Mouse (Mus musculus): Measurements from ENCODE around the gene Kcnk1. TPM values are rescaled to one million over a fixed set of nuclear protein-coding genes. Genes with fewer than 3 reads are reported as not detected.

The Kcnk1 gene
- polyA plus RNA-seq, 1 experiment: 2.0 TPM

GRCm38 (mm10) chr8:126068136-126068535 is 73.2 kb downstream of the Kcnk1 start:
- TF ChIP-seq CTCF (IDR thresholded peaks at IDR 0.05; ENCODE audit: borderline replicate concordance, insufficient read depth, low read length) (no peak), POLR2A (IDR thresholded peaks at IDR 0.05; ENCODE audit: low read depth, low read length) (no peak)

GRCm38 (mm10) chr8:126072678-126073077 is 77.7 kb downstream of the Kcnk1 start:
- Histone ChIP-seq H3K4me3 (ENCODE audit: insufficient read depth, low read length) (no peak overlapping the region), H3K4me1 (ENCODE audit: control insufficient read depth, insufficient read depth, low read length) (no peaks in the 10 kb centered on the region), H3K27ac (ENCODE audit: insufficient read depth, low read length) (no peak overlapping the region)
- TF ChIP-seq POLR2A (IDR thresholded peaks at IDR 0.05; ENCODE audit: low read depth, low read length): no peak
- TF ChIP-seq CTCF (IDR thresholded peaks at IDR 0.05; ENCODE audit: borderline replicate concordance, insufficient read depth, low read length): no peak

More at GRCm38 (mm10) chr8:126068136-126068535, 73.2 kb downstream of the Kcnk1 start:
- H3K4me3 ChIP-seq (ENCODE audit: insufficient read depth, low read length): no peak overlapping the region
- H3K27ac ChIP-seq (ENCODE audit: insufficient read depth, low read length): no peak overlapping the region
- no peaks in the 10 kb centered on the region for H3K4me1 ChIP-seq (ENCODE audit: control insufficient read depth, insufficient read depth, low read length)

GRCm38 (mm10) chr8:126073141-126073740 is 78.3 kb downstream of the Kcnk1 start:
- H3K4me3 ChIP-seq (ENCODE audit: insufficient read depth, low read length): no peak overlapping the region
- no peak overlapping the region for H3K27ac ChIP-seq (ENCODE audit: insufficient read depth, low read length)
- H3K4me1 ChIP-seq (ENCODE audit: control insufficient read depth, insufficient read depth, low read length): no peaks in the 10 kb centered on the region
- TF ChIP-seq POLR2A (IDR thresholded peaks at IDR 0.05; ENCODE audit: low read depth, low read length) (no peak), CTCF (IDR thresholded peaks at IDR 0.05; ENCODE audit: borderline replicate concordance, insufficient read depth, low read length) (no peak)

GRCm38 (mm10) chr8:126074111-126074510 is 79.1 kb downstream of the Kcnk1 start:
- no peak overlapping the region for H3K27ac ChIP-seq (ENCODE audit: insufficient read depth, low read length)
- H3K4me3 ChIP-seq (ENCODE audit: insufficient read depth, low read length): no peak overlapping the region
- no peak for TF ChIP-seq POLR2A (IDR thresholded peaks at IDR 0.05; ENCODE audit: low read depth, low read length)
- no peak for TF ChIP-seq CTCF (IDR thresholded peaks at IDR 0.05; ENCODE audit: borderline replicate concordance, insufficient read depth, low read length)
- H3K4me1 ChIP-seq (ENCODE audit: control insufficient read depth, insufficient read depth, low read length): no peaks in the 10 kb centered on the region

- Histone ChIP-seq H3K4me1 (ENCODE audit: control insufficient read depth, insufficient read depth, low read length) (no peaks in the 10 kb centered on the region), H3K27ac (ENCODE audit: insufficient read depth, low read length) (no peak overlapping the region), H3K4me3 (ENCODE audit: insufficient read depth, low read length) (no peak overlapping the region)
- TF ChIP-seq POLR2A (IDR thresholded peaks at IDR 0.05; ENCODE audit: low read depth, low read length) (no peak), CTCF (IDR thresholded peaks at IDR 0.05; ENCODE audit: borderline replicate concordance, insufficient read depth, low read length) (peak; percentile 88)
Observed at GRCm38 (mm10) chr8:126075400-126075799, 80.4 kb downstream of the Kcnk1 start.

Other genes starting within 250 kb of the Kcnk1 start
- not detected in 2 replicates for gene Pcnx2, start 96.9 kb upstream of the Kcnk1 start, polyA plus RNA-seq (2011; ENCODE audit: insufficient read length, low read depth, missing spikeins)
- gene Map3k21, start 84.7 kb upstream of the Kcnk1 start, polyA plus RNA-seq (2011; ENCODE audit: insufficient read length, low read depth, missing spikeins): 0.08 TPM in 1 of 2 replicates, not detected in the other